Mouse (Mus musculus) lung, postnatal 0 days (tissue): ENCODE measurements around the gene Ctdsp1. TPM values are rescaled to one million over a fixed set of nuclear protein-coding genes. Genes with fewer than 3 reads are reported as not detected.

Experiments
- ATAC-seq: fragments of 200-750 bp; cut with Nextera tagmentation; 2 replicates; pipeline ENCODE4 v1.8.0; 2017; ENCODE audit warnings: moderate library complexity
- DNase-seq: peaks from one replicate; pipeline ENCODE4 v3.0.0-alpha.2; 2016; ENCODE audit warnings: low spot score
- H3K27ac ChIP-seq: fragments of 300-500 bp; sonication (generic); 2 replicates; pipeline ENCODE4 v1.5.1; 2014; ENCODE audit warnings: antibody characterized with exemption, mild to moderate bottlenecking, low read length, mixed read lengths
- H3K27me3 ChIP-seq: fragments of 300-500 bp; sonication (generic); replicated peaks from 2 replicates; pipeline ENCODE4 v1.6.1; 2014; ENCODE audit warnings: low read length, mixed read lengths; ENCODE audit not compliant: insufficient read depth
- H3K36me3 ChIP-seq: fragments of 300-500 bp; sonication (generic); 2 replicates; pipeline ENCODE4 v1.6.1; 2014; ENCODE audit warnings: low read length, mixed read lengths; ENCODE audit not compliant: insufficient read depth
- H3K4me1 ChIP-seq: fragments of 300-500 bp; sonication (generic); 2 replicates; pipeline ENCODE4 v1.6.1; 2014; ENCODE audit warnings: antibody characterized with exemption, low read depth, low read length, mixed read lengths; ENCODE audit not compliant: insufficient read depth
- H3K4me2 ChIP-seq: fragments of 300-500 bp; sonication (generic); replicated peaks from 2 replicates; pipeline ENCODE4 v1.6.1; 2014; ENCODE audit warnings: low read depth, mild to moderate bottlenecking, low read length, moderate library complexity, mixed read lengths
- H3K4me3 ChIP-seq: fragments of 300-500 bp; sonication (generic); 2 replicates; pipeline ENCODE4 v1.5.1; 2014; ENCODE audit warnings: low read depth, low read length
- H3K9ac ChIP-seq: fragments of 300-500 bp; sonication (generic); replicated peaks from 2 replicates; pipeline ENCODE4 v1.6.1; 2014; ENCODE audit warnings: low read depth, mild to moderate bottlenecking
- H3K9me3 ChIP-seq: fragments of 300-500 bp; sonication (generic); 2 replicates; pipeline ENCODE4 v1.6.1; 2016; ENCODE audit warnings: low read length, mixed read lengths
- CTCF ChIP-seq: IDR thresholded peaks from 2 replicates; pipeline ENCODE4 v1.5.1; 2016; ENCODE audit warnings: antibody characterized with exemption, mild to moderate bottlenecking
- EP300 ChIP-seq: IDR thresholded peaks from 2 replicates; pipeline ENCODE4 v1.6.1; 2016; ENCODE audit warnings: antibody characterized with exemption, mild to moderate bottlenecking, control low read depth
- WGBS: fragments of 180-500 bp; shearing (Covaris S2); extraction: QIAGEN DNeasy Blood & Tissue Kit; methylation state at CpG from one replicate; pipeline ENCODE4 v1.1.7; 2014; 5-methylcytosine and 5-hydroxymethylcytosine counted together
- microRNA counts: library from miRNA; unstranded; fragments of <30 nt; microRNA quantifications from one replicate; lab custom pipeline; 2015
- microRNA-seq: library from miRNA; unstranded; fragments of <30 nt; microRNA quantifications from one replicate; pipeline ENCODE4, GENCODE M21; 2016
- polyA plus RNA-seq: library from polyadenylated mRNA; unstranded; fragments of >200 nt; fragmentation: Nextera tagmentation; extraction: Ambion mirVana; gene quantifications from 2 replicates; pipeline ENCODE4 v1.2.1, GENCODE M21; 2015

Ctdsp1 gene
- polyA plus RNA-seq, 1 experiment from 2014 or later = 75.0 TPM

GRCm38 (mm10) chr1:74434596-74434995 is 43.3 kb downstream of the Ctdsp1 start:
- Histone ChIP-seq H3K27me3 (no peaks in the 10 kb centered on the region), H3K9ac (no peak overlapping the region), H3K4me3 (no peak overlapping the region), H3K4me2 (no peak overlapping the region), H3K27ac (no peak overlapping the region), H3K4me1 (no peaks in the 10 kb centered on the region), H3K9me3 (no peaks in the 10 kb centered on the region), H3K36me3 (no peaks in the 10 kb centered on the region; the same call in 1 of the 2 replicates)
- ATAC-seq = no peak
- peak; percentile 45 for DNase-seq
- TF ChIP-seq CTCF (no peak), EP300 (no peak)
- WGBS = 28% methylated on average over 5 of the region's 5 CpGs

- H3K9me3 ChIP-seq = no peaks in the 10 kb centered on the region
- H3K36me3 ChIP-seq = peaks cover 4% of the 10 kb centered on the region; the same call in 1 of the 2 replicates
- H3K9ac ChIP-seq = no peak overlapping the region
- H3K4me1 ChIP-seq = no peaks in the 10 kb centered on the region
- TF ChIP-seq CTCF (no peak), EP300 (no peak)
- no peaks in the 10 kb centered on the region for H3K27me3 ChIP-seq
- ATAC-seq (peak; percentile 34; the same call in 1 of the 2 replicates), DNase-seq (peak; percentile 64)
- H3K27ac ChIP-seq = no peak overlapping the region
- 55% methylated on average over 6 of the region's 6 CpGs for WGBS
- no peak overlapping the region for H3K4me3 ChIP-seq
- no peak overlapping the region for H3K4me2 ChIP-seq
Observed at GRCm38 (mm10) chr1:74435563-74435962, 44.3 kb downstream of the Ctdsp1 start.

GRCm38 (mm10) chr1:74437702-74438427 is 46.6 kb downstream of the Ctdsp1 start:
- no peaks in the 10 kb centered on the region for H3K9me3 ChIP-seq
- TF ChIP-seq EP300 = no peak
- TF ChIP-seq CTCF = no peak
- peaks cover 5% of the 10 kb centered on the region; the same call in 1 of the 2 replicates for H3K36me3 ChIP-seq
- peak; percentile 82 for DNase-seq
- 56% methylated on average over 8 of the region's 8 CpGs for WGBS
- peak; percentile 84 for ATAC-seq
- H3K4me3 ChIP-seq = no peak overlapping the region
- H3K27me3 ChIP-seq = no peaks in the 10 kb centered on the region
- H3K27ac ChIP-seq = no peak overlapping the region
- no peaks in the 10 kb centered on the region for H3K4me1 ChIP-seq
- H3K4me2 ChIP-seq = no peak overlapping the region
- H3K9ac ChIP-seq = no peak overlapping the region

- no peak for DNase-seq
- H3K4me3 ChIP-seq = no peak overlapping the region
- no peak overlapping the region for H3K27ac ChIP-seq
- no peaks in the 10 kb centered on the region for H3K27me3 ChIP-seq
- peaks cover 5% of the 10 kb centered on the region; the same call in 1 of the 2 replicates for H3K36me3 ChIP-seq
- no peak for ATAC-seq
- 86% methylated on average over 19 of the region's 19 CpGs for WGBS
- H3K4me1 ChIP-seq = no peaks in the 10 kb centered on the region
- no peaks in the 10 kb centered on the region for H3K9me3 ChIP-seq
- H3K4me2 ChIP-seq = no peak overlapping the region
- TF ChIP-seq EP300 = no peak
- no peak for TF ChIP-seq CTCF
- no peak overlapping the region for H3K9ac ChIP-seq
Observed at GRCm38 (mm10) chr1:74439166-74439876, 48.0 kb downstream of the Ctdsp1 start.

GRCm38 (mm10) chr1:74444538-74444937 is 53.2 kb downstream of the Ctdsp1 start:
- TF ChIP-seq EP300 (no peak), CTCF (no peak)
- peaks cover 16% of the 10 kb centered on the region; the same call in 1 of the 2 replicates for H3K36me3 ChIP-seq

More at GRCm38 (mm10) chr1:74444538-74444937, 53.2 kb downstream of the Ctdsp1 start:
- H3K27me3 ChIP-seq = no peaks in the 10 kb centered on the region
- no peak overlapping the region for H3K4me2 ChIP-seq
- DNase-seq = no peak
- no peak overlapping the region for H3K9ac ChIP-seq
- H3K4me1 ChIP-seq = no peaks in the 10 kb centered on the region
- no peak overlapping the region for H3K4me3 ChIP-seq
- 86% methylated on average over 2 of the region's 2 CpGs for WGBS
- no peak overlapping the region for H3K27ac ChIP-seq
- no peak for ATAC-seq
- no peaks in the 10 kb centered on the region for H3K9me3 ChIP-seq

MicroRNAs within 50 kb of the gene (microRNA counts, 519-probe panel; counts per million panel counts)
- microRNA mmu-miR-26b (lab: Ali Mortazavi, UCI) = 5,617 counts per million, percentile 72 among the panel's probes with 10 or more counts

Small RNA genes within 50 kb of the gene (microRNA-seq; reads per million reads assigned to microRNA genes)
- gene Mir26b = 54,464 reads per million, percentile 99 among the genes with 10 or more reads in this experiment

Other genes with a start within 250 kb of the Ctdsp1 start
- gene Cxcr2, start 237.5 kb upstream of the Ctdsp1 start, polyA plus RNA-seq = 1.9 and 2.4 TPM in 2 replicates
- gene Cxcr1, start 196.9 kb upstream of the Ctdsp1 start, polyA plus RNA-seq = not detected in 2 replicates
- 465 and 473 TPM in 2 replicates for gene Arpc2, start 155.4 kb upstream of the Ctdsp1 start, polyA plus RNA-seq
- gene Gpbar1, start 113.0 kb upstream of the Ctdsp1 start, polyA plus RNA-seq = 0.18 and 0.30 TPM in 2 replicates
- 213 and 214 TPM in 2 replicates for gene Aamp, start 106.8 kb upstream of the Ctdsp1 start, polyA plus RNA-seq
- gene Pnkd, start 106.6 kb upstream of the Ctdsp1 start, polyA plus RNA-seq = 88.7 and 91.4 TPM in 2 replicates
- 148 and 149 TPM in 2 replicates for gene Tmbim1, start 85.9 kb upstream of the Ctdsp1 start, polyA plus RNA-seq
- gene Catip, start 29.4 kb upstream of the Ctdsp1 start, polyA plus RNA-seq = 3.4 and 5.1 TPM in 2 replicates
- gene Slc11a1, start 16.3 kb upstream of the Ctdsp1 start, polyA plus RNA-seq = 4.6 and 4.8 TPM in 2 replicates
- gene Vil1, start 17.9 kb downstream of the Ctdsp1 start, polyA plus RNA-seq = 0.75 and 1.3 TPM in 2 replicates
- gene Cnot9, start 114.5 kb downstream of the Ctdsp1 start, polyA plus RNA-seq = 20.0 and 20.9 TPM in 2 replicates
- 0.27 and 0.90 TPM in 2 replicates for gene Plcd4, start 151.4 kb downstream of the Ctdsp1 start, polyA plus RNA-seq
- 9.1 and 9.8 TPM in 2 replicates for gene Usp37, start 152.8 kb downstream of the Ctdsp1 start, polyA plus RNA-seq
- gene Zfp142, start 196.7 kb downstream of the Ctdsp1 start, polyA plus RNA-seq = 2.7 and 3.1 TPM in 2 replicates
- 7.1 and 8.3 TPM in 2 replicates for gene Bcs1l, start 196.8 kb downstream of the Ctdsp1 start, polyA plus RNA-seq
- gene Rnf25, start 209.9 kb downstream of the Ctdsp1 start, polyA plus RNA-seq = 26.6 and 26.9 TPM in 2 replicates
- 12.5 and 16.3 TPM in 2 replicates for gene Stk36, start 209.9 kb downstream of the Ctdsp1 start, polyA plus RNA-seq